In the genomic region with DNA sequence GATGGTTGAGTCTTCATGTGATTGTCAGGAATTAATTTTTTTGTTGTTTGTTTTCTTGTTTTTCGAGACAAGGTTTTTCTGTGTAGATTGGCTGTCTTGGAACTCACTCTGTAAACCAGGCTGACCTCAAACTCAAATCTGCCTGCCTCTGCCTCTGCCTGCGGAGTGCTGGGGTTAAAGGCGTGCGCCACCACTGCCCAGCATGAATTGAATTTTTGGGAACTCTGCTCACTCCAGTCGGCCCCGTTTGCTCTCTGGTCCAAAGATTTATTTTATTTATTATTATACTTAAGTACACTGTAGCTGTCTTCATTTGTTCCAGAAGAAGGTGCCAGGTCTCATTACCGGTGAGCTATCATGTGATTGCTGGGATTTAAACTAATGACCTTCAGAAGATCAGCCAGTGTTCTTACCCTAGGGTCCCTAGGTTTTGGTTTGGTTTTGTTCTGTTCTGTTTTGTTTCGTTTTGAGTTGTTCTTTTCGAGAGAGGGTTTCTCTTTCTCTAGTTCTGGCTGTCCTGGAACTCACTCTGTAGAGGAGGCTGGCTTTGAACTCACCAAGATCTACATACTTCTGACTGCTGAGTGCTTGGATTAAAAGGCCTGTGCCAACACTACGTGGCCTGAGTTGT, we compare ENCODE assay signal across 9 mouse cellular contexts. TPM values are rescaled to one million over a fixed set of nuclear protein-coding genes. Genes with fewer than 3 reads are reported as not detected.
DNase-seq lines count a peak whose midpoint lies in the region; ATAC-seq and TF ChIP-seq lines count a peak whose summit lies in the region.
"Had no signal": no experiment of that assay in that cellular context is flagged by ENCODE, and none has a peak within 500 bp of the region (broad histone marks: within the 10 kb centered on the region; RNA-seq: fewer than 3 reads in every experiment).

No protein-coding gene starts in this region.

- H3K79me2 ChIP-seq in MEL (ENCODE audit: control insufficient read depth, insufficient read depth, low read length, poor library complexity) (peaks cover 30% of the 10 kb centered on the region), macrophage (ENCODE audit: inconsistent target) (peaks cover 23% of the 10 kb centered on the region)

- no peak for DNase-seq in heart, adult 9 months (ENCODE audit: low spot score in 2 of 2)
- peak; percentile 60 for DNase-seq in MEL (ENCODE audit: low read depth, low spot score)
- no peak for DNase-seq in hindbrain, embryonic 11.5 days (ENCODE audit: low spot score)
- DNase-seq in urinary bladder, postnatal 25 days (ENCODE audit: low spot score) = no peak
- DNase-seq in c-Kit-positive CD71-positive TER-119-positive erythroid progenitor cells, embryonic 14.5 days (ENCODE audit: low spot score) = no peak
- DNase-seq in adrenal gland, postnatal 10 days = no peak

- peak overlapping the region; percentile 55 for H3K4me2 ChIP-seq in heart, embryonic 14.5 days (ENCODE audit: low read length)
- peak overlapping the region; percentile 54 for H3K4me2 ChIP-seq in hindbrain, embryonic 11.5 days (replicated peaks; ENCODE audit: low read depth, low read length)

- TF ChIP-seq CTCF in MEL (IDR thresholded peaks at IDR 0.05 in 2 of 3, conservative IDR thresholded peaks at IDR 0.05 in 1 of 3; ENCODE audit: control insufficient read depth in 1 of 3, insufficient read depth in 1 of 3, low read depth in 2 of 3, low read length in 3 of 3, poor library complexity in 1 of 3, severe bottlenecking in 1 of 3) = 0 out of 6 replicates have a peak, but pooled peaks of 1 of the 3 experiments have one; percentile 8

- H3K27ac ChIP-seq in heart, embryonic 14.5 days (replicated peaks in 1 of 2; ENCODE audit: control insufficient read depth in 1 of 2, insufficient read depth in 1 of 2, low read depth in 2 of 2, low read length in 2 of 2) = no peak overlapping the region
- H3K27ac ChIP-seq in MEL (ENCODE audit: control insufficient read depth, low read depth, low read length) (peak overlapping the region; percentile 51), macrophage (no peak overlapping the region)
- no peak overlapping the region for H3K27ac ChIP-seq in hindbrain, embryonic 11.5 days (ENCODE audit: low read depth, low read length)

- H3K4me1 ChIP-seq in heart, embryonic 14.5 days (ENCODE audit: control insufficient read depth in 2 of 2, insufficient read depth in 2 of 2, low read length in 2 of 2) = peaks cover 11 to 36% of the 10 kb centered on the region in 2 experiments
- H3K4me1 ChIP-seq in MEL (ENCODE audit: control insufficient read depth in 1 of 2, insufficient read depth in 2 of 2, low read length in 2 of 2) = peaks cover 4 to 19% of the 10 kb centered on the region in 2 experiments; a peak in 3 of 4 replicates
- H3K4me1 ChIP-seq in hindbrain, embryonic 11.5 days (replicated peaks; ENCODE audit: control insufficient read depth, insufficient read depth, low read length) = peaks cover 8% of the 10 kb centered on the region

- H3K36me3 ChIP-seq in heart, embryonic 14.5 days (ENCODE audit: control insufficient read depth, insufficient read depth, low read length) = peaks cover 33% of the 10 kb centered on the region
- H3K36me3 ChIP-seq in MEL (ENCODE audit: control insufficient read depth in 1 of 2, insufficient read depth in 2 of 2, low read length in 2 of 2) = peaks cover 12 to 34% of the 10 kb centered on the region in 2 experiments
- peaks cover 9% of the 10 kb centered on the region; the same call in 1 of the 2 replicates for H3K36me3 ChIP-seq in hindbrain, embryonic 11.5 days (ENCODE audit: control insufficient read depth, insufficient read depth, low read length)
- peaks cover 11% of the 10 kb centered on the region; the same call in 1 of the 2 replicates for H3K36me3 ChIP-seq in macrophage (ENCODE audit: inconsistent target)

- no peak for TF ChIP-seq EP300 in MEL (IDR thresholded peaks at IDR 0.05; ENCODE audit: low read depth in 1 of 2, low read length in 2 of 2)

- H3K4me3 ChIP-seq in heart, embryonic 14.5 days (ENCODE audit: control insufficient read depth in 1 of 2, insufficient read depth in 1 of 2, low read depth in 1 of 2, low read length in 2 of 2) = peak overlapping the region; percentile 18 to 81; a peak in 3 of 4 replicates
- H3K4me3 ChIP-seq in MEL (ENCODE audit: control insufficient read depth in 1 of 2, insufficient read depth in 1 of 2, low read depth in 2 of 2, low read length in 2 of 2) (peak overlapping the region; percentile 58 to 72), macrophage (ENCODE audit: inconsistent target) (peak overlapping the region; percentile 78; the same call in 1 of the 2 replicates)
- peak overlapping the region; percentile 88 for H3K4me3 ChIP-seq in hindbrain, embryonic 11.5 days (ENCODE audit: low read depth, low read length)

- TF ChIP-seq POLR2A in MEL (IDR thresholded peaks at IDR 0.05; ENCODE audit: control insufficient read depth in 1 of 2, insufficient read depth in 1 of 2, low read depth in 1 of 2, low read length in 2 of 2, poor library complexity in 1 of 2) = no peak

- no peak for TF ChIP-seq RAD21 in MEL (IDR thresholded peaks at IDR 0.05; ENCODE audit: low read depth, low read length)

- 52% methylated on average over 10 of the region's 10 CpGs for whole genome bisulfite sequencing in heart, embryonic 14.5 days
- 50% methylated on average over 10 of the region's 10 CpGs for WGBS in hindbrain, embryonic 11.5 days
- WGBS in macrophage (ENCODE audit: missing documents) = 60% methylated on average over 7 of the region's 10 CpGs

- H3K27me3 ChIP-seq in heart, embryonic 14.5 days (ENCODE audit: control insufficient read depth, insufficient read depth, low read length) = no peaks in the 10 kb centered on the region
- peaks cover 0 to 5% of the 10 kb centered on the region in 2 experiments; a peak in 1 of 4 replicates for H3K27me3 ChIP-seq in MEL (ENCODE audit: control insufficient read depth in 1 of 2, insufficient read depth in 2 of 2, low read length in 2 of 2)
- no peaks in the 10 kb centered on the region for H3K27me3 ChIP-seq in hindbrain, embryonic 11.5 days (ENCODE audit: control insufficient read depth, insufficient read depth, low read length)
- H3K27me3 ChIP-seq: Patski had no signal

- H3K9ac ChIP-seq in heart, embryonic 14.5 days (ENCODE audit: low read length) = peak overlapping the region; percentile 88; the same call in 1 of the 2 replicates
- peak overlapping the region; percentile 76 for H3K9ac ChIP-seq in MEL (ENCODE audit: control insufficient read depth, low read depth, low read length, poor library complexity, severe bottlenecking)
- no peak overlapping the region for H3K9ac ChIP-seq in hindbrain, embryonic 11.5 days (ENCODE audit: low read depth, low read length)

- no peak for ATAC-seq in heart, embryonic 14.5 days (ENCODE audit: insufficient number of reproducible peaks, insufficient read depth, low FRiP score, low read depth)
- ATAC-seq in hindbrain, embryonic 11.5 days (ENCODE audit: low FRiP score) = peak; percentile 15

- H3K9me3 ChIP-seq in heart, embryonic 14.5 days (ENCODE audit: control insufficient read depth, low read length) = no peaks in the 10 kb centered on the region
- H3K9me3 ChIP-seq in MEL (replicated peaks; ENCODE audit: insufficient read depth, low read length) = no peaks in the 10 kb centered on the region
- H3K9me3 ChIP-seq in hindbrain, embryonic 11.5 days (ENCODE audit: control insufficient read depth, low read length) = no peaks in the 10 kb centered on the region

RNA-seq across cellular contexts. Expression of a gene that starts 0.6 kb away (rescaled TPM):
- polyA plus RNA-seq in heart, embryonic 14.5 days (2014; fragmentation: Nextera tagmentation; extraction: Ambion mirVana) = 968 and 1,084 TPM in 2 replicates
- total RNA-seq in MEL (2012; rRNA removed) = 3,920 and 4,112 TPM in 2 replicates
- polyA plus RNA-seq in MEL (2012; ENCODE audit: insufficient read depth in 1 of 2, insufficient read length in 2 of 2, low read depth in 1 of 2, low replicate concordance in 2 of 2, missing spikeins in 1 of 2) (1,000 to 10,000 TPM in 1 of 2 experiments, not detected in 1; 2,892 TPM), macrophage (2018) (1,342 to 2,240 TPM (median 1,907 TPM) in 3 replicates)
- polyA plus RNA-seq in hindbrain, embryonic 11.5 days (2014; fragmentation: Nextera tagmentation; extraction: Ambion mirVana) = 1,168 and 1,191 TPM in 2 replicates
- total RNA-seq in macrophage (2018; cell fraction: chromatin; rRNA removed) = 100 to 1,000 TPM in 1 of 26 experiments, 10 to 100 TPM in 24, 1 to 10 TPM in 1; 9.7 to 338 (median 26.6) TPM
- 1,000 to 10,000 TPM in 18 of 26 experiments, 100 to 1,000 TPM in 8; 835 to 2,671 (median 1,320) TPM for total RNA-seq in macrophage (2018; cell fraction: cytosol; rRNA removed)
- total RNA-seq in macrophage (2018; cell fraction: nucleus; rRNA removed) = 100 to 1,000 TPM in 25 of 26 experiments, 10 to 100 TPM in 1; 95.2 to 281 (median 157) TPM
- total RNA-seq in adrenal gland, postnatal 10 days (2021) = 1,000 to 10,000 TPM; 1,780 to 1,853 TPM

RNA-seq across cellular contexts. Expression of a gene that starts 4.2 kb away (rescaled TPM):
- 57.1 and 61.8 TPM in 2 replicates for polyA plus RNA-seq in heart, embryonic 14.5 days (2014; fragmentation: Nextera tagmentation; extraction: Ambion mirVana)
- total RNA-seq in MEL (2012; rRNA removed) = 20.8 TPM in 2 replicates
- polyA plus RNA-seq in MEL (2012; ENCODE audit: insufficient read depth in 1 of 2, insufficient read length in 2 of 2, low read depth in 1 of 2, low replicate concordance in 2 of 2, missing spikeins in 1 of 2) (10 to 100 TPM in 1 of 2 experiments, not detected in 1; 42.9 TPM), macrophage (2018) (8.9 to 23.0 TPM (median 16.1 TPM) in 3 replicates)
- polyA plus RNA-seq in hindbrain, embryonic 11.5 days (2014; fragmentation: Nextera tagmentation; extraction: Ambion mirVana) = 57.7 and 69.3 TPM in 2 replicates
- total RNA-seq in macrophage (2018; cell fraction: chromatin; rRNA removed) = 10 to 100 TPM in 12 of 26 experiments, 1 to 10 TPM in 14; 3.0 to 27.1 (median 7.6) TPM
- 10 to 100 TPM in 13 of 26 experiments, 1 to 10 TPM in 13; 3.8 to 19.3 (median 10.0) TPM for total RNA-seq in macrophage (2018; cell fraction: cytosol; rRNA removed)
- total RNA-seq in macrophage (2018; cell fraction: nucleus; rRNA removed) = 10 to 100 TPM in 9 of 26 experiments, 1 to 10 TPM in 15, under 1 TPM in 2; 0.62 to 23.2 (median 6.5) TPM
- 100 to 1,000 TPM in 1 of 2 experiments, 10 to 100 TPM in 1; 93.0 to 100 TPM for total RNA-seq in adrenal gland, postnatal 10 days (2021)

RNA-seq across cellular contexts. Expression of a gene that starts 7.5 kb away (rescaled TPM):
- polyA plus RNA-seq in heart, embryonic 14.5 days (2014; fragmentation: Nextera tagmentation; extraction: Ambion mirVana) = 14.7 and 16.1 TPM in 2 replicates
- total RNA-seq in MEL (2012; rRNA removed) = 16.2 and 28.3 TPM in 2 replicates
- polyA plus RNA-seq in MEL (2012; ENCODE audit: insufficient read depth in 1 of 2, insufficient read length in 2 of 2, low read depth in 1 of 2, low replicate concordance in 2 of 2, missing spikeins in 1 of 2) (10 to 100 TPM in 1 of 2 experiments, not detected in 1; 23.3 TPM), macrophage (2018) (0.76 to 1.4 TPM (median 1.1 TPM) in 3 replicates)
- polyA plus RNA-seq in hindbrain, embryonic 11.5 days (2014; fragmentation: Nextera tagmentation; extraction: Ambion mirVana) = 6.8 and 9.5 TPM in 2 replicates
- 10 to 100 TPM in 1 of 26 experiments, 1 to 10 TPM in 25; 1.3 to 10.0 (median 5.1) TPM for total RNA-seq in macrophage (2018; cell fraction: chromatin; rRNA removed)
- 1 to 10 TPM in 3 of 26 experiments, under 1 TPM in 23; 0.09 to 1.3 (median 0.41) TPM for total RNA-seq in macrophage (2018; cell fraction: cytosol; rRNA removed)
- total RNA-seq in macrophage (2018; cell fraction: nucleus; rRNA removed) = 1 to 10 TPM; 1.4 to 9.8 (median 3.1) TPM
- total RNA-seq in adrenal gland, postnatal 10 days (2021) = 10 to 100 TPM; 34.4 to 45.6 TPM

RNA-seq across cellular contexts. Expression of a gene that starts 7.5 kb away (rescaled TPM):
- 11.5 and 12.4 TPM in 2 replicates for polyA plus RNA-seq in heart, embryonic 14.5 days (2014; fragmentation: Nextera tagmentation; extraction: Ambion mirVana)
- 6.0 and 7.5 TPM in 2 replicates for total RNA-seq in MEL (2012; rRNA removed)
- 10 to 100 TPM in 1 of 2 experiments, not detected in 1; 10.1 TPM for polyA plus RNA-seq in MEL (2012; ENCODE audit: insufficient read depth in 1 of 2, insufficient read length in 2 of 2, low read depth in 1 of 2, low replicate concordance in 2 of 2, missing spikeins in 1 of 2)
- 5.2 and 7.0 TPM in 2 replicates for polyA plus RNA-seq in hindbrain, embryonic 11.5 days (2014; fragmentation: Nextera tagmentation; extraction: Ambion mirVana)
- total RNA-seq in macrophage (2018; cell fraction: chromatin; rRNA removed) = 1 to 10 TPM; 1.5 to 9.9 (median 3.2) TPM
- 1 to 10 TPM in 12 of 26 experiments, under 1 TPM in 14; 0.55 to 1.6 (median 0.95) TPM for total RNA-seq in macrophage (2018; cell fraction: cytosol; rRNA removed)
- 1 to 10 TPM in 24 of 26 experiments, under 1 TPM in 2; 0.47 to 9.1 (median 2.0) TPM for total RNA-seq in macrophage (2018; cell fraction: nucleus; rRNA removed)
- 0.89 to 2.2 TPM (median 1.7 TPM) in 3 replicates for polyA plus RNA-seq in macrophage (2018)
- 10 to 100 TPM in 1 of 2 experiments, 1 to 10 TPM in 1; 8.6 to 10.9 TPM for total RNA-seq in adrenal gland, postnatal 10 days (2021)

RNA-seq across cellular contexts. Expression of a gene that starts 9.2 kb away (rescaled TPM):
- 2.4 and 2.9 TPM in 2 replicates for polyA plus RNA-seq in heart, embryonic 14.5 days (2014; fragmentation: Nextera tagmentation; extraction: Ambion mirVana)
- total RNA-seq in MEL (2012; rRNA removed) = 0.15 and 0.16 TPM in 2 replicates
- polyA plus RNA-seq in MEL (2012; ENCODE audit: insufficient read depth in 1 of 2, insufficient read length in 2 of 2, low read depth in 1 of 2, low replicate concordance in 2 of 2, missing spikeins in 1 of 2) = under 1 TPM in 1 of 2 experiments, not detected in 1; 0.54 TPM
- polyA plus RNA-seq in hindbrain, embryonic 11.5 days (2014; fragmentation: Nextera tagmentation; extraction: Ambion mirVana) = 1.0 and 1.2 TPM in 2 replicates
- total RNA-seq in macrophage (2018; cell fraction: chromatin; rRNA removed) = under 1 TPM in 1 of 26 experiments, not detected in 25; 0.98 TPM
- under 1 TPM in 17 of 26 experiments, not detected in 9; 0.14 to 0.30 (median 0.23) TPM for total RNA-seq in macrophage (2018; cell fraction: cytosol; rRNA removed)
- total RNA-seq in macrophage (2018; cell fraction: nucleus; rRNA removed) = under 1 TPM in 1 of 26 experiments, not detected in 25; 0.60 TPM
- 0.16 to 0.43 TPM in 2 of 3 replicates, not detected in the other for polyA plus RNA-seq in macrophage (2018)
- 10 to 100 TPM; 14.8 to 18.1 TPM for total RNA-seq in adrenal gland, postnatal 10 days (2021)
